Mouse (Mus musculus): Measurements from ENCODE around the gene Soga1. TPM values are rescaled to one million over a fixed set of nuclear protein-coding genes. Genes with fewer than 3 reads are reported as not detected.

Gene Soga1
- polyA plus RNA-seq, 1 experiment, result 5.3 TPM

DNA sequence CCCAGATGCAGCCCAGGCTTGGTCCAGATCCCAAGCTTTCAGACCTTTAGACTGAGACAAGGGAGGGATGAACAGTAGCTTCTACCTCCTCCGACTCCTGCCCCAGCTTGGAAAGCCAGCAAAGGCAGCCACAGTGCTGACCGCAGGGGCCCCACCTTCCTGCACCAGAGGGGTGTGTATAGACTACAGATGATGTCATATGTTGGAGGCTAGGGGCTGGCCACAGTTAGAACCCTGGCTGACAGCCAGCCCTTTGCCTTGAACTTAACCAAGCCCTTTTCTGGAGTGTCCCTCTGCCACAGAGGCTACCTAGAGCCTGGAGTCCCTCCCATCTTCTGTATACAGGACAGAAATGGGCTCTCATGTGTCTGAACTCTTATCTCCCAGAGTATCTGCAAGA is 7.5 kb downstream of the Soga1 start:
- Histone ChIP-seq H3K36me3 (ENCODE audit: control insufficient read depth, insufficient read depth, low read length) (no peaks in the 10 kb centered on the region), H3K27me3 (ENCODE audit: control insufficient read depth, insufficient read depth, low read length) (no peaks in the 10 kb centered on the region), H3K27ac (ENCODE audit: insufficient read depth, low read length) (no peak overlapping the region), H3K4me3 (ENCODE audit: extremely low read depth, insufficient read depth, insufficient read length) (no peak overlapping the region), H3K4me1 (ENCODE audit: control insufficient read depth, insufficient read depth, insufficient read length) (peaks cover 18% of the 10 kb centered on the region; the same call in 1 of the 2 replicates)
- WGBS, result 14% methylated on average over 2 of the region's 2 CpGs
- TF ChIP-seq POLR2A (IDR thresholded peaks at IDR 0.05; ENCODE audit: low read depth, low read length) (no peak), CTCF (IDR thresholded peaks at IDR 0.05; ENCODE audit: extremely low read depth, insufficient read depth, insufficient read length, insufficient replicate concordance) (no peak)
- DNase-seq (ENCODE audit: low read depth in 1 of 2, low spot score in 2 of 2), result no peak

DNA sequence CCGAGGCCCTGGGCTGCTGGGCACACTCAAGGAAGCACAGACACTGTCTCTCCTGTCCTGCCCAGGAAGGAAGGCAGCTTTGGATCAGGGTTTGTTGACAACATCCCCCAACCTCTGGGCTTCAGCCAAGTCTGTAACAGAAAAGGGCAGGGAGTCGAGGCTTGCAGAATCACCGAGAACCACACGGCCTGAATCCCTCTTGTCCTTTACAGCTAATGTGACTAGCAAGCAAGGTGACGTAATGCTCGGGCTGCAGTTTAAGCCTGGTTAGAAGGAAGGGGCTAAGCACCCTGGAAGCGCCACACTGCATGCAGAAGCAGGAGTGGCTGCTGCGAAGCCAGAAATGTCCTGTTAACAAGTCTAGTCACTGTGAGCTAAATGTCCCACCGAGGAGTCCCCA is 8.7 kb downstream of the Soga1 start:
- 21% methylated on average over 9 of the region's 9 CpGs for WGBS
- Histone ChIP-seq H3K36me3 (ENCODE audit: control insufficient read depth, insufficient read depth, low read length) (no peaks in the 10 kb centered on the region), H3K4me1 (ENCODE audit: control insufficient read depth, insufficient read depth, insufficient read length) (peaks cover 18% of the 10 kb centered on the region; the same call in 1 of the 2 replicates), H3K4me3 (ENCODE audit: extremely low read depth, insufficient read depth, insufficient read length) (no peak overlapping the region), H3K27ac (ENCODE audit: insufficient read depth, low read length) (no peak overlapping the region), H3K27me3 (ENCODE audit: control insufficient read depth, insufficient read depth, low read length) (no peaks in the 10 kb centered on the region)
- TF ChIP-seq POLR2A (IDR thresholded peaks at IDR 0.05; ENCODE audit: low read depth, low read length), result no peak
- TF ChIP-seq CTCF (IDR thresholded peaks at IDR 0.05; ENCODE audit: extremely low read depth, insufficient read depth, insufficient read length, insufficient replicate concordance), result no peak
- no peak for DNase-seq (ENCODE audit: low read depth in 1 of 2, low spot score in 2 of 2)

DNA sequence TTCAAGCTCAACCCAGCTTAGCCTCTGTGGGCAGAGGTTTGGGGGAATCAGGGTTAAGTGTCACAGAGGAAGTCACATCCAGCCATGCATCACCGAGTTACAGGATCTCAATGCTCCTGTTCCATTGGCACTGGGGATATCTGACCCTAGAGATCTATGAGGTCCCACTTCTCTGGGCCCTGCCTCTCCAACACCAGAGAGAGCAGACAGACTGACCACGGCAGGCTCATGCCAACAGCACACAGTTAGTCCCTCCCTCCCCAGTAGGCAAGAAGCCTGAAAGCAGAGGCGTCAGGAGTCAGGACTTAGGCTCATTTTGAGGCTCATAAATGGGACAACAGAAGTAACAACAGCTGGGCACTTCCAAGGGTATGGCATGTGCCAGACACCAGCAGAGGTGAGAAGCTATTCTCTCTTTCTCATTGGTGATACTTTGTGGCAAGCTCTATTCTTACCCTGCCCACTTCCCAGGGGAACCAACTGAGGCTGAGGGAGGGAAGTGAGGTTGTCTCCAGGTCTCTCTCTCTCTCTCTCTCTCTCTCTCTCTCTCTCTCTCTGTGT is 9.2 kb downstream of the Soga1 start:
- Histone ChIP-seq H3K27ac (ENCODE audit: insufficient read depth, low read length) (no peak overlapping the region), H3K4me1 (ENCODE audit: control insufficient read depth, insufficient read depth, insufficient read length) (peaks cover 18% of the 10 kb centered on the region; the same call in 1 of the 2 replicates), H3K4me3 (ENCODE audit: extremely low read depth, insufficient read depth, insufficient read length) (no peak overlapping the region), H3K36me3 (ENCODE audit: control insufficient read depth, insufficient read depth, low read length) (no peaks in the 10 kb centered on the region), H3K27me3 (ENCODE audit: control insufficient read depth, insufficient read depth, low read length) (no peaks in the 10 kb centered on the region)
- TF ChIP-seq CTCF (IDR thresholded peaks at IDR 0.05; ENCODE audit: extremely low read depth, insufficient read depth, insufficient read length, insufficient replicate concordance) (no peak), POLR2A (IDR thresholded peaks at IDR 0.05; ENCODE audit: low read depth, low read length) (no peak)
- 29% methylated on average over 3 of the region's 3 CpGs for whole genome bisulfite sequencing
- no peak for DNase-seq (ENCODE audit: low read depth in 1 of 2, low spot score in 2 of 2)

DNA sequence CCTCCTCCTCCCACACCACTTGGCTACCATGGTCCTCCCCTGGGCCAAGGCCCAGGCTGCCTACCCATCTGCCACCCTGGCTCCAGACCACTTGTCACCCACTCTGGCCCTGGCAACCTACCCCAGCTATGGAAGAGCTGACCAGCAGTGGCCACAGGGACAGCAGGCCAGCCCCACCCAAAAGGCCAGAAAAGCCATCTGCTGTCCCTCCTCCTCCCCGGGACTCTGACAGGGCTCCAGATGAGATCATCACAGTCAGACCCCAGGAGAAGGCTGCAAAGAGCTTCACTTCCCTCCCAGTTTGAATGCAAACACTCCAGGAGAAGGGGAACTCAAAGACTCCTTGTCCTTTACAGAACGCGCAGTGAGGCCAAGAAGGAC is 9.7 kb downstream of the Soga1 start:
- WGBS, result 45% methylated on average over 3 of the region's 3 CpGs

DNA sequence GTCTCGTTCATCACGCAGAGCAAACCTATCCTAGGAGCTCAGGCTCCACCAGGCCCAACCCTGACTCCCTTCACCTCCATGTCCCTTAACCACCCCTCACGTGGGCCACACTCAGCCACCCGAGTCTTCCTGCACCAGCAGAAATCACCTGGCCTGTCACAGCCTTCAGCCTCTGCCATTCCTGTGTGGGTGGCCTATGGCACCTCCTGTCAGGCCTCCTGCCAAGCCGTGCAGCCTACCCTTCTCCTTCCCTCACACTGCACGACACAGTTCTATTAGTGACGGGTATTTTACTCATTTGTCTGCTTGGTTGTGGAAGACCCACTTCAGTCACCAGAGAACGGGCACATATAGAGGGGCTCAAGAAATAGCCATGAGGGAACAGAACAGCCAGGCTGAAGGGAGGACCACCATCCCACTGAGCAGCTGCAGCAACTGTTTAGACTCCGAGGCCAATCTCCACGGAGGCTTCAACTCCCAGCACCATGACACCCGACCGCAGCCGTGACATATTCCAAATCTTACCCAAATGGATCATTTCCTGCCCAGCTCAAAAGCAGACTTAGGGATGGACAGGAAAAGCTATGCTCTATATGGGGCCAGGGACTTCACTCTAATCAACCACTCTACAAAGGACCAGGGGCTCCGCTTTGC is 10.2 kb downstream of the Soga1 start:
- H3K4me1 ChIP-seq (ENCODE audit: control insufficient read depth, insufficient read depth, insufficient read length), result peaks cover 23% of the 10 kb centered on the region; the same call in 1 of the 2 replicates

More for the DNA sequence above, 9.7 kb downstream of the Soga1 start:
- Histone ChIP-seq H3K27ac (ENCODE audit: insufficient read depth, low read length) (no peak overlapping the region), H3K4me1 (ENCODE audit: control insufficient read depth, insufficient read depth, insufficient read length) (peaks cover 18% of the 10 kb centered on the region; the same call in 1 of the 2 replicates), H3K4me3 (ENCODE audit: extremely low read depth, insufficient read depth, insufficient read length) (no peak overlapping the region), H3K27me3 (ENCODE audit: control insufficient read depth, insufficient read depth, low read length) (no peaks in the 10 kb centered on the region), H3K36me3 (ENCODE audit: control insufficient read depth, insufficient read depth, low read length) (no peaks in the 10 kb centered on the region)
- no peak for DNase-seq (ENCODE audit: low read depth in 1 of 2, low spot score in 2 of 2)
- TF ChIP-seq POLR2A (IDR thresholded peaks at IDR 0.05; ENCODE audit: low read depth, low read length) (no peak), CTCF (IDR thresholded peaks at IDR 0.05; ENCODE audit: extremely low read depth, insufficient read depth, insufficient read length, insufficient replicate concordance) (no peak)

DNA sequence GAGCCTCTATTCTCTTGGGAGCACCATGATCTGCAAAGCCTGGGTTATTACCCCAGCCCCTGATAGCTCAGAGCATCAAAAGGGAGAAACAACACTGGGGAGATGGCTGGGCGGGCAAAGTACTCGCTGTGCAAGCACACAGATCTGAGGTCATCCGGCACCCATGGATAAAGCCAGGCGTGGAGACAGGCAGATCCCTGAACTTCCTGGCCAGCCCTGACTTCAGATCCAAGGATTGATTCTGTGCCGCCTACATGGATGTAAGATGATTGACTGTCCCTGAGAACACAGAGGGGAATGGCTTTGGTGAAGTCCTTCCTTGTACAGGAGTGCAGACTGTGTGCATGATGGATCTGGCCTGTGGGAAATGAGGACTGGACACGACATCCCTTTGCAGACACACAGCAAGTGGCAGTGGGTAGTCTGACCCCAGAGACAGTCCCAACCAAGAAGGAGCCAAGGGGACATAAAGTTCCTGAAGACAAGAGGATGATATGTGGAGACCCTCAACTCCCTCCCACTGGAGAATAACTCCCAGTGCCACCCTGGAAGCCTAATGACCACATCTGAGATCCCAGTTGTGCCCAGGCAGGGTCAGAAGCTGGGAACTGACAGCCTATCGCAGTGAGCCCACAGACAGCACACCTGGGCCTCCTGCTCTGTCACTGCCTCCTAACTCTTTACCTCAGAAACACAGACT is 12.2 kb downstream of the Soga1 start:
- no peak for DNase-seq (ENCODE audit: low read depth in 1 of 2, low spot score in 2 of 2)
- WGBS, result 92% methylated on average over 7 of the region's 7 CpGs
- H3K27me3 ChIP-seq (ENCODE audit: control insufficient read depth, insufficient read depth, low read length), result no peaks in the 10 kb centered on the region
- TF ChIP-seq CTCF (IDR thresholded peaks at IDR 0.05; ENCODE audit: extremely low read depth, insufficient read depth, insufficient read length, insufficient replicate concordance), result no peak
- no peak for TF ChIP-seq POLR2A (IDR thresholded peaks at IDR 0.05; ENCODE audit: low read depth, low read length)
- H3K4me3 ChIP-seq (ENCODE audit: extremely low read depth, insufficient read depth, insufficient read length), result no peak overlapping the region
- peaks cover 33% of the 10 kb centered on the region; the same call in 1 of the 2 replicates for H3K4me1 ChIP-seq (ENCODE audit: control insufficient read depth, insufficient read depth, insufficient read length)
- H3K27ac ChIP-seq (ENCODE audit: insufficient read depth, low read length), result no peak overlapping the region
- no peaks in the 10 kb centered on the region for H3K36me3 ChIP-seq (ENCODE audit: control insufficient read depth, insufficient read depth, low read length)

More for the DNA sequence above, 10.2 kb downstream of the Soga1 start:
- Histone ChIP-seq H3K4me3 (ENCODE audit: extremely low read depth, insufficient read depth, insufficient read length) (no peak overlapping the region), H3K27me3 (ENCODE audit: control insufficient read depth, insufficient read depth, low read length) (no peaks in the 10 kb centered on the region), H3K27ac (ENCODE audit: insufficient read depth, low read length) (no peak overlapping the region), H3K36me3 (ENCODE audit: control insufficient read depth, insufficient read depth, low read length) (no peaks in the 10 kb centered on the region)
- 82% methylated on average over 14 of the region's 14 CpGs for WGBS
- no peak for DNase-seq (ENCODE audit: low read depth in 1 of 2, low spot score in 2 of 2)
- TF ChIP-seq CTCF (IDR thresholded peaks at IDR 0.05; ENCODE audit: extremely low read depth, insufficient read depth, insufficient read length, insufficient replicate concordance) (no peak), POLR2A (IDR thresholded peaks at IDR 0.05; ENCODE audit: low read depth, low read length) (no peak)

All from spleen, adult 2 months (tissue).